Mouse (Mus musculus) midbrain, embryonic 15.5 days (tissue): ENCODE results near the gene Shank2. TPM values are rescaled to one million over a fixed set of nuclear protein-coding genes. Genes with fewer than 3 reads are reported as not detected.

Experiments used
- ATAC-seq: fragments of 200-750 bp; cut with Nextera tagmentation; replicated peaks from 2 replicates; pipeline ENCODE4 v1.8.0; 2017; ENCODE audit warnings: moderate TSS enrichment
- H3K27ac ChIP-seq: fragments of 300-500 bp; sonication (generic); 2 replicates; pipeline ENCODE4 v1.5.1; 2015; ENCODE audit warnings: mild to moderate bottlenecking, inconsistent platforms
- H3K27me3 ChIP-seq: fragments of 300-500 bp; sonication (generic); replicated peaks from 2 replicates; pipeline ENCODE4 v1.6.1; 2015; ENCODE audit warnings: inconsistent platforms
- H3K36me3 ChIP-seq: fragments of 300-500 bp; sonication (generic); replicated peaks from 2 replicates; pipeline ENCODE4 v1.6.1; 2015; ENCODE audit warnings: inconsistent platforms
- H3K4me1 ChIP-seq: fragments of 300-500 bp; sonication (generic); 2 replicates; pipeline ENCODE4 v1.6.1; 2015; ENCODE audit warnings: inconsistent platforms
- H3K4me2 ChIP-seq: fragments of 300-500 bp; sonication (generic); 2 replicates; pipeline ENCODE4 v1.6.1; 2015; ENCODE audit warnings: inconsistent platforms, mild to moderate bottlenecking, moderate library complexity
- H3K4me3 ChIP-seq: fragments of 300-500 bp; sonication (generic); 2 replicates; pipeline ENCODE4 v1.5.1; 2015; ENCODE audit warnings: mild to moderate bottlenecking, inconsistent platforms
- H3K9ac ChIP-seq: fragments of 300-500 bp; sonication (generic); 2 replicates; pipeline ENCODE4 v1.6.1; 2015; ENCODE audit warnings: mild to moderate bottlenecking, inconsistent platforms
- H3K9me3 ChIP-seq: fragments of 300-500 bp; sonication (generic); 2 replicates; pipeline ENCODE4 v1.6.1; 2016; ENCODE audit warnings: inconsistent platforms
- WGBS: fragments of 180-500 bp; shearing (Covaris S2); methylation state at CpG from one replicate; pipeline ENCODE4 v1.1.7; 2015; ENCODE audit warnings: mixed read lengths; 5-methylcytosine and 5-hydroxymethylcytosine counted together
- polyA plus RNA-seq: library from polyadenylated mRNA; unstranded; fragments of >200 nt; fragmentation: Nextera tagmentation; extraction: Ambion mirVana; gene quantifications from 2 replicates; pipeline ENCODE4 v1.2.1, GENCODE M21; 2015

Shank2 gene
- polyA plus RNA-seq: 8.8 and 10.5 TPM in 2 replicates

- Histone ChIP-seq H3K4me3 (no peak within 1 kb of the TSS), H3K4me1 (no peaks in the 10 kb centered on the region), H3K9me3 (0 out of 2 replicates have a peak, but pooled peaks cover 6% of the 10 kb centered on the region), H3K36me3 (no peaks in the 10 kb centered on the region), H3K27ac (no peak within 1 kb of the TSS), H3K9ac (no peak within 1 kb of the TSS), H3K4me2 (no peak within 1 kb of the TSS), H3K27me3 (no peaks in the 10 kb centered on the region)
- WGBS: 93% methylated on average over 3 of the region's 3 CpGs
- no peak for ATAC-seq
These were observed at the start of gene Shank2 for GRCm38 (mm10) chr7:144001628-144002027. Gene Shank2 (plus strand): TSS chr7:144001928.

GRCm38 (mm10) chr7:143952130-143952529, 49.6 kb upstream of the Shank2 start:
- WGBS: 85% methylated on average over 3 of the region's 3 CpGs
- H3K4me1 ChIP-seq: no peaks in the 10 kb centered on the region
- H3K9me3 ChIP-seq: no peaks in the 10 kb centered on the region
- H3K4me2 ChIP-seq: no peak overlapping the region
- no peak overlapping the region for H3K4me3 ChIP-seq
- no peaks in the 10 kb centered on the region for H3K36me3 ChIP-seq
- H3K9ac ChIP-seq: no peak overlapping the region
- no peak overlapping the region for H3K27ac ChIP-seq
- no peak for ATAC-seq
- H3K27me3 ChIP-seq: no peaks in the 10 kb centered on the region

GRCm38 (mm10) chr7:143956575-143957295, 45.0 kb upstream of the Shank2 start:
- H3K9ac ChIP-seq: no peak overlapping the region
- H3K9me3 ChIP-seq: no peaks in the 10 kb centered on the region
- H3K27ac ChIP-seq: no peak overlapping the region
- no peaks in the 10 kb centered on the region for H3K4me1 ChIP-seq
- no peak for ATAC-seq
- H3K27me3 ChIP-seq: no peaks in the 10 kb centered on the region
- no peaks in the 10 kb centered on the region for H3K36me3 ChIP-seq
- 89% methylated on average over 6 of the region's 6 CpGs for WGBS
- no peak overlapping the region for H3K4me3 ChIP-seq
- no peak overlapping the region for H3K4me2 ChIP-seq

GRCm38 (mm10) chr7:143958030-143958565, 43.6 kb upstream of the Shank2 start:
- no peak overlapping the region for H3K4me2 ChIP-seq
- H3K27ac ChIP-seq: no peak overlapping the region
- H3K27me3 ChIP-seq: no peaks in the 10 kb centered on the region
- 58% methylated on average over 11 of the region's 11 CpGs for WGBS
- H3K9me3 ChIP-seq: no peaks in the 10 kb centered on the region
- H3K4me1 ChIP-seq: no peaks in the 10 kb centered on the region
- no peak for ATAC-seq
- H3K9ac ChIP-seq: no peak overlapping the region
- no peak overlapping the region for H3K4me3 ChIP-seq
- no peaks in the 10 kb centered on the region for H3K36me3 ChIP-seq

GRCm38 (mm10) chr7:143963813-143964212, 37.9 kb upstream of the Shank2 start:
- no peaks in the 10 kb centered on the region for H3K4me1 ChIP-seq
- no peak overlapping the region for H3K9ac ChIP-seq
- WGBS: 85% methylated on average over 5 of the region's 5 CpGs
- no peaks in the 10 kb centered on the region for H3K9me3 ChIP-seq
- ATAC-seq: no peak
- no peaks in the 10 kb centered on the region for H3K36me3 ChIP-seq
- no peak overlapping the region for H3K4me3 ChIP-seq
- no peak overlapping the region for H3K4me2 ChIP-seq
- H3K27ac ChIP-seq: no peak overlapping the region
- H3K27me3 ChIP-seq: no peaks in the 10 kb centered on the region

GRCm38 (mm10) chr7:143966621-143967020, 35.1 kb upstream of the Shank2 start:
- 86% methylated on average over 7 of the region's 7 CpGs for WGBS
- no peak for ATAC-seq

GRCm38 (mm10) chr7:143977491-143977830, 24.3 kb upstream of the Shank2 start:
- Histone ChIP-seq H3K4me1 (peaks cover 21% of the 10 kb centered on the region), H3K9ac (no peak overlapping the region), H3K27ac (no peak overlapping the region), H3K27me3 (peaks cover 61% of the 10 kb centered on the region), H3K9me3 (no peaks in the 10 kb centered on the region), H3K4me2 (peak overlapping the region; percentile 97), H3K4me3 (peak overlapping the region; percentile 50), H3K36me3 (no peaks in the 10 kb centered on the region)
- 8% methylated on average over 5 of the region's 5 CpGs for WGBS
- ATAC-seq: no peak

More at GRCm38 (mm10) chr7:143966621-143967020, 35.1 kb upstream of the Shank2 start:
- no peak overlapping the region for H3K4me3 ChIP-seq
- no peaks in the 10 kb centered on the region for H3K9me3 ChIP-seq
- no peak overlapping the region for H3K4me2 ChIP-seq
- no peaks in the 10 kb centered on the region for H3K36me3 ChIP-seq
- H3K27ac ChIP-seq: no peak overlapping the region
- no peaks in the 10 kb centered on the region for H3K27me3 ChIP-seq
- no peak overlapping the region for H3K9ac ChIP-seq
- H3K4me1 ChIP-seq: no peaks in the 10 kb centered on the region

- H3K36me3 ChIP-seq: no peaks in the 10 kb centered on the region
- no peak overlapping the region for H3K27ac ChIP-seq
- peak overlapping the region; percentile 97 for H3K4me2 ChIP-seq
- under 1% methylated on average over 67 of the region's 67 CpGs for WGBS
- peak overlapping the region; percentile 50 for H3K4me3 ChIP-seq
- H3K9ac ChIP-seq: peak overlapping the region; percentile 37
- peaks cover 21% of the 10 kb centered on the region for H3K4me1 ChIP-seq
- peak; percentile 77 for ATAC-seq
- peaks cover 61% of the 10 kb centered on the region for H3K27me3 ChIP-seq
- H3K9me3 ChIP-seq: no peaks in the 10 kb centered on the region
These were observed 23.7 kb upstream of the Shank2 start for GRCm38 (mm10) chr7:143977831-143978682.

- peak; percentile 84 for ATAC-seq
These were observed 22.9 kb upstream of the Shank2 start for GRCm38 (mm10) chr7:143978741-143979371.

GRCm38 (mm10) chr7:143979986-143980385, 21.7 kb upstream of the Shank2 start:
- no peak overlapping the region for H3K4me3 ChIP-seq
- no peak overlapping the region for H3K9ac ChIP-seq
- WGBS: 61% methylated on average over 5 of the region's 5 CpGs
- peak overlapping the region; percentile 97; the same call in 1 of the 2 replicates for H3K4me2 ChIP-seq
- no peak for ATAC-seq
- H3K27me3 ChIP-seq: peaks cover 61% of the 10 kb centered on the region
- H3K9me3 ChIP-seq: no peaks in the 10 kb centered on the region
- peaks cover 21% of the 10 kb centered on the region for H3K4me1 ChIP-seq
- no peaks in the 10 kb centered on the region for H3K36me3 ChIP-seq
- no peak overlapping the region for H3K27ac ChIP-seq

More at GRCm38 (mm10) chr7:143978741-143979371, 22.9 kb upstream of the Shank2 start:
- peaks cover 61% of the 10 kb centered on the region for H3K27me3 ChIP-seq
- H3K27ac ChIP-seq: no peak overlapping the region
- no peaks in the 10 kb centered on the region for H3K9me3 ChIP-seq
- whole genome bisulfite sequencing: under 1% methylated on average over 50 of the region's 50 CpGs
- peak overlapping the region; percentile 50 for H3K4me3 ChIP-seq
- no peaks in the 10 kb centered on the region for H3K36me3 ChIP-seq
- H3K9ac ChIP-seq: peak overlapping the region; percentile 37; the same call in 1 of the 2 replicates
- H3K4me1 ChIP-seq: peaks cover 21% of the 10 kb centered on the region
- peak overlapping the region; percentile 97 for H3K4me2 ChIP-seq

- Histone ChIP-seq H3K4me1 (no peaks in the 10 kb centered on the region), H3K4me2 (no peak overlapping the region), H3K9me3 (no peaks in the 10 kb centered on the region), H3K4me3 (no peak overlapping the region), H3K9ac (no peak overlapping the region), H3K27me3 (peaks cover 1% of the 10 kb centered on the region; the same call in 1 of the 2 replicates), H3K36me3 (no peaks in the 10 kb centered on the region), H3K27ac (no peak overlapping the region)
- 95% methylated on average over 2 of the region's 2 CpGs for WGBS
- ATAC-seq: no peak
These were observed 15.4 kb upstream of the Shank2 start for GRCm38 (mm10) chr7:143986281-143986680.

GRCm38 (mm10) chr7:143991160-143991559, 10.6 kb upstream of the Shank2 start:
- ATAC-seq: no peak
- no peak overlapping the region for H3K4me2 ChIP-seq
- no peaks in the 10 kb centered on the region for H3K9me3 ChIP-seq
- H3K27me3 ChIP-seq: no peaks in the 10 kb centered on the region
- no peak overlapping the region for H3K9ac ChIP-seq
- no peaks in the 10 kb centered on the region for H3K4me1 ChIP-seq
- no peak overlapping the region for H3K27ac ChIP-seq
- no peaks in the 10 kb centered on the region for H3K36me3 ChIP-seq
- H3K4me3 ChIP-seq: no peak overlapping the region
